Mouse (Mus musculus): ENCODE data around the gene Dgkg. TPM values are rescaled to one million over a fixed set of nuclear protein-coding genes. Genes with fewer than 3 reads are reported as not detected.
A peak's percentile ranks its signal among the peaks of the same experiment; 100 is the strongest.

Dgkg gene
- polyA plus RNA-seq, 1 experiment: not detected

DNA sequence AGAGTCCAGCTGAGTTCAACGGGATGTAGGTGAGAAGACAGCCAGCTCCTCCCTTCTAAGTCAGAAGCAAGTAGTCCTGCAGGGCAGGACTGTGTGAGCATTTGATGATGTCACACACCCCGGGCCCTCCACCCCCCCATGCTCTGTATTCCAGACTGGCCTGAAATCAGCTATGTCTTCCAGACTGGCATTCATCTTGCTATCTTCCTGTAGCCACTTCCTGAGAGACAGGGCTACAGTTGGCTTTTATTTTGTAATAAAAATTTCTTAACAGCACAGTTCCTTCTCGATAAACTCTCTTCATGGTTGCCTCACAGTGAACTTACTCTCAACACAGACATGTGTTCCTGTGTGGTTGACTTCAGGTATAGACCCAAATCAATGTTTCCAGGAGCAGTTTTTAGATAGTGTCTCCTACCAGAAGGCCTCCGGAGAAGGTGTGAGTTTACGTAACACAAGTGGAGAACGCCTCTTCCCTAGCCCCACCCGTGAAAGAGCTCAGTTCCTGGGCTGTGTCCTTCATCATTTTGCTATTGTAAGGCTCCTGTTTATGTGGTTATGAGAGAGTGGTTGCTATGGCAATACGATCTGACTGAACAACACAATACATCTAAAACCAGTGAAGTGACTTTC is 38.5 kb downstream of the Dgkg start:
- no peak for TF ChIP-seq POLR2A (IDR thresholded peaks at IDR 0.05; ENCODE audit: insufficient read depth, low read depth, low read length)
- TF ChIP-seq CTCF (IDR thresholded peaks at IDR 0.05; ENCODE audit: insufficient read depth, low read depth, low read length): no peak
- no peaks in the 10 kb centered on the region for H3K4me1 ChIP-seq (ENCODE audit: control insufficient read depth, insufficient read depth, low read length)
- 70% methylated on average over 8 of the region's 8 CpGs for WGBS
- no peak overlapping the region for H3K4me3 ChIP-seq (ENCODE audit: insufficient read depth, low read depth, low read length)
- H3K27ac ChIP-seq (ENCODE audit: insufficient read depth, low read depth, low read length): no peak overlapping the region

DNA sequence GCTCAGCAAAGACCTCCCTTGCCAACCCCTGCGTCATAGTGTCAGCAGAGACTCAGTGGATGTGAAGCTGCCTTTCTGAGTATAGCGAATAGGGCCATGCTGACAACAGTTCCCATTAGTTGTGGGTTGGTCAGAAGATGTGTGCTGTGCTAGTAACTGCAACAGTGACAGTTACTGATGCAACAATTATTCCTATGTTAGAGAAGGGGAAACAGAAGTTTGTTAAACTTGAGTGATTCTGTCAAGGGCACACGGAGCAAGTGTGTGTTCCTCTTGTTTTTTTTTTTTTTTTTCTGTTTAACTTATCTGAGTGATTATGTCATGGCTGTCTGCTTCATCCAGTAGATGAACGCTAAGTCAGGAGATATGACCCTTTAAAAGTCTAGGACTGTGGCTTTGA is 41.2 kb downstream of the Dgkg start:
- 91% methylated on average over 4 of the region's 4 CpGs for WGBS
- TF ChIP-seq CTCF (IDR thresholded peaks at IDR 0.05; ENCODE audit: insufficient read depth, low read depth, low read length): no peak
- no peak for TF ChIP-seq POLR2A (IDR thresholded peaks at IDR 0.05; ENCODE audit: insufficient read depth, low read depth, low read length)
- Histone ChIP-seq H3K4me1 (ENCODE audit: control insufficient read depth, insufficient read depth, low read length) (no peaks in the 10 kb centered on the region), H3K27ac (ENCODE audit: insufficient read depth, low read depth, low read length) (no peak overlapping the region), H3K4me3 (ENCODE audit: insufficient read depth, low read depth, low read length) (no peak overlapping the region)

DNA sequence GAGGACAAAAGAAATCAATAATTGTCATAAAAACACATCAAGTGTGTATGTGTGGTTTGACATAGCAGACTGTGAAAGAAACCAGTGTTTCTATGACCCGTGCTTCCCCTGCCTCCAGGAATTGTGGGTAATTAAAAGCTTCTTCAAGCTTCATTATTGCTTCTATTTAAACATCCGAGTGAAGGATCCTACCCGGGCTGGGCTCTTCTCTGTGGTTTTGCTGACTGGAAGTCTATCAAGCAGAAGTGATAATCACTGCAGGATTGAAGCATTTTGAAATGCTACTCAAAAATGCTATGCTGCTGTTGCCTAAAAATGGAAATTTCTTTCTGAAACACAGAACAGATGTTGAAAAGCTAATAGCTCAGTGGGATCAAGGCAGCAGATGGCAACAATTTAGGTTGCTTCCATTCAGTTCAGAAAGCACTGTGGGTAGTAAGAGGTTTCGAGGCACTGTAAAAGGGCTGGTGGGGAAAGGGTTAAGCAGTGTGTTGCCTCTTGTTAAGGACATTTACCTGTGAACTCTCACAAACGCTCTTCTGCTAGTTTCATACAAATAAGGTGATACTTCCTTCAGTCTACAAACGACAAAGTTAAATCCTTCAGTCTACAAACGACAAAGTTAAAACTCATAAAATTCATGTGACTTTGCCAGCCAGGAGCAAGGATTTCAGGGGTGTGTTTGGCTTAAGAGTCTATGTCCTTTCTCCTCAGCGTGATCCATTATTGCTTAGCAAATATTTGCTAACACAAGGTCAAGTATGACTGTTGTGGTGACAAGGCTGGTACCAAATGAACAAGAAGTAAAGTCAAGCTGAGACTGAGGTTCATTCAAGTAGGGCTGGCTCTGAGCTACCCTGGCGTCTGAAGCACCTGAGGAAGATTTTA is 43.6 kb downstream of the Dgkg start:
- no peak overlapping the region for H3K27ac ChIP-seq (ENCODE audit: insufficient read depth, low read depth, low read length)
- no peak for TF ChIP-seq POLR2A (IDR thresholded peaks at IDR 0.05; ENCODE audit: insufficient read depth, low read depth, low read length)
- no peak for TF ChIP-seq CTCF (IDR thresholded peaks at IDR 0.05; ENCODE audit: insufficient read depth, low read depth, low read length)
- 59% methylated on average over 9 of the region's 9 CpGs for WGBS
- H3K4me3 ChIP-seq (ENCODE audit: insufficient read depth, low read depth, low read length): no peak overlapping the region
- H3K4me1 ChIP-seq (ENCODE audit: control insufficient read depth, insufficient read depth, low read length): no peaks in the 10 kb centered on the region

DNA sequence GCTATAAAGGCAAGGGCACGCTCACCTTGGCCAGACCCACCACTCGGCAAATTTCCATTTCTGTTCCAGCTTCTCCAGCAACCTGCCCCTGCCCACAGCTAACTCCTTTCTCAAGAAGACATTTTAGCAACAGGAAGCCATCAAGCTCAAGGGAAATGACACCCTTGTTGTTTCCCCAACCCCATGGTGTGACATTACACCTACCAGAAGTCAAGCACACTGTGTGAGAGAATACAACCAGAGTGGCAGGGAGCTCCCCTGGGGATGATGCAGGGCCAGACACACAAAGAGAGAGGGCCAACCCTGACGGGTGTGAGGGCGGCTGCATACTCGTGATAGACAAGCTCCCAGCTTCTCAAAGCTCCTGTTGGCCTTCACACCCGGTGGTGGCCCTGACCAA is 49.0 kb downstream of the Dgkg start:
- TF ChIP-seq CTCF (IDR thresholded peaks at IDR 0.05; ENCODE audit: insufficient read depth, low read depth, low read length): no peak
- no peak for TF ChIP-seq POLR2A (IDR thresholded peaks at IDR 0.05; ENCODE audit: insufficient read depth, low read depth, low read length)
- Histone ChIP-seq H3K27ac (ENCODE audit: insufficient read depth, low read depth, low read length) (no peak overlapping the region), H3K4me1 (ENCODE audit: control insufficient read depth, insufficient read depth, low read length) (peaks cover 3% of the 10 kb centered on the region; the same call in 1 of the 2 replicates), H3K4me3 (ENCODE audit: insufficient read depth, low read depth, low read length) (no peak overlapping the region)
- 62% methylated on average over 6 of the region's 6 CpGs for WGBS

DNA sequence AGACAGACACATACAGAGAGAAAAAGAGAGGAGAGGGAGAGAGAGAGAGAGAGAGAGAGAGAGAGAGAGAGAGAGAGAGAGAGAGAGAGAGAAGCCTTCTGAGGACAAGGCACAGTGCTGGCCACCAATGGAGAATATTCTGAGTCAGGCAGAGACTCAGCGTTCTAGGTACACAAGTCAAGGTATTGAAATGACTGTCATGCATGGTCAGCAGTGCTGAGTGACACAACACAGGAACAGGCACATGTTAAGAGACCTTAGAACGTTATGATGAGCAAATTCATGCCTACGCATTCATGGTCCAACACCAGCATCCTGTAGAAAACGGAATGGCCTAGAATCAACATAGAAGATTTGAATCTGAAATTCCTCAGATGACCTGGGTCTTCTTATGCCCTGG is 50.0 kb downstream of the Dgkg start:
- Histone ChIP-seq H3K4me1 (ENCODE audit: control insufficient read depth, insufficient read depth, low read length) (peaks cover 8% of the 10 kb centered on the region; the same call in 1 of the 2 replicates), H3K27ac (ENCODE audit: insufficient read depth, low read depth, low read length) (no peak overlapping the region), H3K4me3 (ENCODE audit: insufficient read depth, low read depth, low read length) (no peak overlapping the region)
- 92% methylated on average over 4 of the region's 4 CpGs for WGBS
- TF ChIP-seq CTCF (IDR thresholded peaks at IDR 0.05; ENCODE audit: insufficient read depth, low read depth, low read length) (no peak), POLR2A (IDR thresholded peaks at IDR 0.05; ENCODE audit: insufficient read depth, low read depth, low read length) (no peak)

DNA sequence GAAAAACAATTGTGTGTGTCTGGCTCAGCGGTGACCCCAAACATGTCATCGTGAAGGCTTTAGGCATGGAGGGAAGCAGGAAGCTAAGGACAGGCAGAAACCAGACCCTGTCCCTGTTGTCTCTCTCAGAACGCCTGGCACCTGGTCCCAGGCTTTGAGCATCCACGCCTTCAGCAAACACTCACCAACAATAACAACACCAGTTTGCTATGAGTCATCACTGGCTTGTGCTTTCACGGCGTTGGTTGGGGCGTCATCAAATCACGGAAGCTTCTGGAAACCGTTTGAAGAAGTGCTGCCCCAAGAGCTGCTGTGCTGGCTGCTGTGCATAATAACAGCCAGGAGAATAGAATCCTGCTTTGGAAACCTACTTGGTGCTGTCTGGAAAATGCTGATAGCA is 54.6 kb downstream of the Dgkg start:
- Histone ChIP-seq H3K4me3 (ENCODE audit: insufficient read depth, low read depth, low read length) (no peak overlapping the region), H3K4me1 (ENCODE audit: control insufficient read depth, insufficient read depth, low read length) (peaks cover 11% of the 10 kb centered on the region; the same call in 1 of the 2 replicates), H3K27ac (ENCODE audit: insufficient read depth, low read depth, low read length) (peak overlapping the region; percentile 42)
- TF ChIP-seq POLR2A (IDR thresholded peaks at IDR 0.05; ENCODE audit: insufficient read depth, low read depth, low read length): no peak
- TF ChIP-seq CTCF (IDR thresholded peaks at IDR 0.05; ENCODE audit: insufficient read depth, low read depth, low read length): no peak
- WGBS: 32% methylated on average over 9 of the region's 9 CpGs

DNA sequence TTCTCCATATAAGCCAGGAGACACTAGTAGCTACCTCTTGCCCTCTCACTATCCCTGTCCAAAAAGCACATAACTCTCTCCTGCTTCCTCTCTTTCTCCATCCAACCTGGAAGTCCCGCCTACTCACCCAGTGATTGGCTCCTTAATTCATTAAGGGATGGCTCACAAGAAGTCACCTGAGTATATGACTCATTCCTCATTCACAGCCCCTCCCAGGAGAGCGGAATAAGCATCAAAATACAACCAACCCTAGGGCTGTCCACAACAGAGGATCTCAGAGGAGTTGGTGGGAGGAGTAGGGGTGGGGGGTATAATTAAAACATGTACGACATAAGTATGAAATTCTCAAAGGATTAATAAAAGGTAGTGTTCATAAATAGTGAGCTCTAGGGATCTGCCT is 55.3 kb downstream of the Dgkg start:
- WGBS: 75% methylated on average over 3 of the region's 3 CpGs
- Histone ChIP-seq H3K4me3 (ENCODE audit: insufficient read depth, low read depth, low read length) (no peak overlapping the region), H3K27ac (ENCODE audit: insufficient read depth, low read depth, low read length) (0 out of 2 replicates have a peak overlapping the region, but pooled peaks have one; percentile 42), H3K4me1 (ENCODE audit: control insufficient read depth, insufficient read depth, low read length) (peaks cover 11% of the 10 kb centered on the region; the same call in 1 of the 2 replicates)
- TF ChIP-seq CTCF (IDR thresholded peaks at IDR 0.05; ENCODE audit: insufficient read depth, low read depth, low read length) (no peak), POLR2A (IDR thresholded peaks at IDR 0.05; ENCODE audit: insufficient read depth, low read depth, low read length) (no peak)

DNA sequence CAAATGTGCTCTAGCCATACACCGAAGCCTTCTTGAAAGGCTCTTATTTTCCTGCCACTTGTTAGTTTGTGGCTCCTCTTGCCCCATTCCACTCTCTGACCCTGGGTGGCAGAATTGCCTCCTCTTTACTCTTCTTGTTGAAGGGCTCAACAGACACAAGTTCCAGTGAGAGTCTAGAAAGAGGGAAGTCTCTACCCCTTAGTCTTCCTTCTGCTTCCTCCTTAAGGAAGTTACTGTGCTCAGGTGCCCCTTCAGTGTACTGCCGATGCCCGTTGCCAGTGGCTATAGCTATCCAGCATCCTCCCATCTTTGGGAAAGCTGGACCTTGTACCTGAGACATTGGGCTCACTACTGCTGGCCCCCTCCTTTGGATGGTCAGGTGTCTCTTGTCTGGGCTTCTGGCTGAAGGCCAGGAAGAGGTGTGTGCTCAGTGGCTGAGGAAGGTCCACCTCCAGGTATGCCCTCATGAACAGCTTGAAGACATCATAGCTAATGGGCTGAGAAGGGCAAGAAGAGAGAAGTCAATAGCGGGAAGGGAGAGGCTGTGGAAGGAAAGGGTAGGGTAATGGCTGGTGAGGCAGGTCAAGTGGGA is 56.8 kb downstream of the Dgkg start:
- Histone ChIP-seq H3K27ac (ENCODE audit: insufficient read depth, low read depth, low read length) (no peak overlapping the region), H3K4me1 (ENCODE audit: control insufficient read depth, insufficient read depth, low read length) (peaks cover 11% of the 10 kb centered on the region; the same call in 1 of the 2 replicates), H3K4me3 (ENCODE audit: insufficient read depth, low read depth, low read length) (no peak overlapping the region)
- 77% methylated on average over 4 of the region's 4 CpGs for WGBS
- TF ChIP-seq CTCF (IDR thresholded peaks at IDR 0.05; ENCODE audit: insufficient read depth, low read depth, low read length) (no peak), POLR2A (IDR thresholded peaks at IDR 0.05; ENCODE audit: insufficient read depth, low read depth, low read length) (no peak)

DNA sequence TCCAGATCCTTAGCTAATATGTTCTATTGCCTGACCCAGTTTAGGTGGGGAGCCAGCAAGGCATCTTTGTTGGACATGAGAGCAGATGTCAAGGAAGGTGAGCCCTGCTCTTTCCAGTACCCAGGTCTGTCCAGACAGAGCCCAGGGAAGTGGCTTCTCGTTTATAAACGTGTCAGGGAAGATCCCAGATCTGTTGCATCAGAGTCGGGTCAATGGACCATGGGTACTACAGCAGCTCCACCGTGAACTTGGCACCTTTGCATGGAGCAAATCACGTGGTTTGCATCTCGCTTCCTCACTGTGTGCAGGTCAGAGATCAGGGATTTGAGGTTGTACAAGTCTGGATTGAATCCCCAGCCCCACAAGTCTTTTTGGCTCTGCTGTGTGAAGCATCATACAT is 58.3 kb downstream of the Dgkg start:
- no peak for TF ChIP-seq POLR2A (IDR thresholded peaks at IDR 0.05; ENCODE audit: insufficient read depth, low read depth, low read length)
- no peak for TF ChIP-seq CTCF (IDR thresholded peaks at IDR 0.05; ENCODE audit: insufficient read depth, low read depth, low read length)
- Histone ChIP-seq H3K4me1 (ENCODE audit: control insufficient read depth, insufficient read depth, low read length) (peaks cover 11% of the 10 kb centered on the region; the same call in 1 of the 2 replicates), H3K4me3 (ENCODE audit: insufficient read depth, low read depth, low read length) (no peak overlapping the region), H3K27ac (ENCODE audit: insufficient read depth, low read depth, low read length) (no peak overlapping the region)
- 83% methylated on average over 6 of the region's 6 CpGs for WGBS

All from olfactory bulb, adult 2 months (tissue).